Mouse (Mus musculus) E14TG2a.4 (cell line): ENCODE data around the gene Psma4.
"Not testable (repeated sequence)": the region's sequence is repeated elsewhere in the genome, so short reads cannot be mapped to it uniquely, and the experiment has no call there.

ENCODE experiments used
- H3K27me3 ChIP-seq: 2 replicates; pipeline ENCODE4 v1.6.1; 2014; ENCODE audit warnings: low read length, control low read depth; ENCODE audit not compliant: insufficient read depth
- H3K36me3 ChIP-seq: 2 replicates; pipeline ENCODE4 v1.6.1; 2014; ENCODE audit warnings: low read length, control low read depth; ENCODE audit not compliant: insufficient read depth
- H3K4me1 ChIP-seq: replicated peaks from 2 replicates; pipeline ENCODE4 v1.6.1; 2014; ENCODE audit warnings: low read depth, low read length, control low read depth
- H3K4me3 ChIP-seq: replicated peaks from 2 replicates; pipeline ENCODE4 v1.5.1; 2014; ENCODE audit warnings: mild to moderate bottlenecking, low read length
- H3K9me3 ChIP-seq: 2 replicates; pipeline ENCODE4 v1.6.1; 2014; ENCODE audit warnings: low read length, control low read depth
- CTCF ChIP-seq: conservative IDR thresholded peaks from 2 replicates; pipeline ENCODE4 v1.5.1; 2014; ENCODE audit warnings: low read length
- NANOG ChIP-seq: IDR thresholded peaks from 2 replicates; pipeline ENCODE4 v1.6.1; 2014; ENCODE audit warnings: borderline replicate concordance, low read length, mixed read lengths
- POU5F1 ChIP-seq: IDR thresholded peaks from 2 replicates; pipeline ENCODE4 v1.6.1; 2014; ENCODE audit warnings: low read length, borderline replicate concordance

Psma4 gene

GRCm38 (mm10) chr9:54931765-54932164 is 18.8 kb upstream of the Psma4 start:
- H3K9me3 ChIP-seq, result no peaks in the 10 kb centered on the region

GRCm38 (mm10) chr9:54932379-54932778 is 18.2 kb upstream of the Psma4 start:
- no peaks in the 10 kb centered on the region for H3K9me3 ChIP-seq
- H3K36me3 ChIP-seq, result no peaks in the 10 kb centered on the region
- no peaks in the 10 kb centered on the region for H3K27me3 ChIP-seq
- H3K4me1 ChIP-seq, result no peaks in the 10 kb centered on the region
- H3K4me3 ChIP-seq, result no peak overlapping the region
- TF ChIP-seq NANOG (no peak), POU5F1 (no peak), CTCF (no peak)

More at GRCm38 (mm10) chr9:54931765-54932164, 18.8 kb upstream of the Psma4 start:
- Histone ChIP-seq H3K36me3 (no peaks in the 10 kb centered on the region), H3K4me1 (no peaks in the 10 kb centered on the region), H3K4me3 (no peak overlapping the region), H3K27me3 (no peaks in the 10 kb centered on the region)
- no peak for TF ChIP-seq POU5F1
- no peak for TF ChIP-seq NANOG
- TF ChIP-seq CTCF, result peak; percentile 96

GRCm38 (mm10) chr9:54942071-54942470 is 8.5 kb upstream of the Psma4 start:
- Histone ChIP-seq H3K4me1 (peaks cover 8% of the 10 kb centered on the region; the same call in 1 of the 2 replicates), H3K36me3 (no peaks in the 10 kb centered on the region), H3K27me3 (no peaks in the 10 kb centered on the region), H3K9me3 (no peaks in the 10 kb centered on the region), H3K4me3 (no peak overlapping the region)
- no peak for TF ChIP-seq CTCF
- TF ChIP-seq POU5F1, result no peak
- no peak for TF ChIP-seq NANOG

GRCm38 (mm10) chr9:54944467-54944866 is 6.1 kb upstream of the Psma4 start:
- H3K4me1 ChIP-seq, result peaks cover 10% of the 10 kb centered on the region
- TF ChIP-seq NANOG, result no peak
- no peak for TF ChIP-seq POU5F1
- TF ChIP-seq CTCF, result no peak
- H3K36me3 ChIP-seq, result no peaks in the 10 kb centered on the region
- H3K9me3 ChIP-seq, result no peaks in the 10 kb centered on the region
- H3K4me3 ChIP-seq, result no peak overlapping the region
- no peaks in the 10 kb centered on the region for H3K27me3 ChIP-seq

DNA sequence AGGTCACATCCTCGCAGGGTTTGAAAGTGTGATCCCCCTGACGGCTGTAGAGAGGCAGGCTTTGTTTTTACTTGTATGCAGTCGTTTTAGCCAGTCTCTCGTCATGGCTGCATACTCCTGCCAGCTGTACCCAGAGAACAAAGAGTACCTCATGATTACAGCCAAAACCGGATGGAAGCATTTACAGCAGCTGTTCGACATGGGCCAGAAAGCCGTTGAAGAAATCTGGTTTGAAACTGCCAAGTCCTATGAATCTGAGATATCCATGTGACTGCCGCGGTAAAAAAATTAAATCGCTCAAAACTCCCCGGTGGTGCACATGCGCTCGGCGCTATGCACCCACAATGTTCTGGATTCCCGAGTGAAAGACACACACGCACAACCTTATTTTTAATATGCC is 4.3 kb upstream of the Psma4 start:
- H3K27me3 ChIP-seq, result no peaks in the 10 kb centered on the region
- no peaks in the 10 kb centered on the region for H3K36me3 ChIP-seq
- H3K4me3 ChIP-seq, result peak overlapping the region; percentile 63
- H3K9me3 ChIP-seq, result no peaks in the 10 kb centered on the region
- peaks cover 16% of the 10 kb centered on the region for H3K4me1 ChIP-seq
- TF ChIP-seq CTCF (no peak), POU5F1 (no peak), NANOG (no peak)

DNA sequence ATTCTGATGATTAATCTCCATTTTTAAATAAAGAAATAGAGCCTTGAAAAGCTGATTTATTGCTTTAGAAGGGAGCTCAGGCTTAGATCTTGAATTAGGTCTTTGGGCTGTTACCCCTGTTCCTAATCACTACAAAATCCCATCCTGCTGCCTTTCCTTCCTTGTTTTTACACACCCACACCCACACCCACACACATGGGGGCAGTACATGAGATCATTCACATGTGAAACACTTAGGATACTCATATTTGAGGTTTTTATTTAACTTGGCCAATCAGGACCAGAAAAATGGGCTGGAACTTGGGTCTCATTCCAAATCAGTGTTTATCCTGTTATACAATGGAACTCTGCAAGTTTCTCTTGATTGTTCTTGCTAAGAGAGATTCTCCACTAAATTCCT is 1.1 kb upstream of the Psma4 start:
- H3K4me1 ChIP-seq, result peaks cover 35% of the 10 kb centered on the region
- no peaks in the 10 kb centered on the region for H3K27me3 ChIP-seq
- H3K36me3 ChIP-seq, result peaks cover 31% of the 10 kb centered on the region
- H3K4me3 ChIP-seq, result peak overlapping the region; percentile 96; the same call in 1 of the 2 replicates
- H3K9me3 ChIP-seq, result no peaks in the 10 kb centered on the region
- TF ChIP-seq NANOG, result no peak
- no peak for TF ChIP-seq POU5F1
- TF ChIP-seq CTCF, result no peak

DNA sequence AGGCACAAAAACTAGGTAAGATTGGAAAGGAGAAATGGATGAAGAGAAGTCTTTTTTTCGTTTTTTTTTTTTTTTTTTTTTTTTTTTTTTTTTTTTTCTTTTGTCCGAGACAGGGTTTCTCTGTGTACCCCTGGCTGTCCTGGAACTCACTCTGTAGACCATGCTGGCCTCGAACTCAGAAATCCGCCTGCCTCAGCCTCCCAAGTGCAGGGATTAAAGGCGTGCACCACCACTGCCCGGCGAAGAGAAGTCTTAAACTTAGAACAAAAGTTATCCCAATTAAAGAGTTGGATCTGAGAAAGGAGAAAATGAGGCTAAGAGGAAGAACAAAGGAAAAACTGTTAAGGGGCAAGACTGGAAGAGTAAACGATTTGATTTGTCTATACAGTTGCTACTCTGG is 428 bp upstream of the Psma4 start:
- Histone ChIP-seq H3K4me3 (peak overlapping the region; percentile 96), H3K36me3 (peaks cover 37% of the 10 kb centered on the region), H3K4me1 (peaks cover 36% of the 10 kb centered on the region)
- not testable (repeated sequence) for H3K27me3 ChIP-seq, H3K9me3 ChIP-seq

DNA sequence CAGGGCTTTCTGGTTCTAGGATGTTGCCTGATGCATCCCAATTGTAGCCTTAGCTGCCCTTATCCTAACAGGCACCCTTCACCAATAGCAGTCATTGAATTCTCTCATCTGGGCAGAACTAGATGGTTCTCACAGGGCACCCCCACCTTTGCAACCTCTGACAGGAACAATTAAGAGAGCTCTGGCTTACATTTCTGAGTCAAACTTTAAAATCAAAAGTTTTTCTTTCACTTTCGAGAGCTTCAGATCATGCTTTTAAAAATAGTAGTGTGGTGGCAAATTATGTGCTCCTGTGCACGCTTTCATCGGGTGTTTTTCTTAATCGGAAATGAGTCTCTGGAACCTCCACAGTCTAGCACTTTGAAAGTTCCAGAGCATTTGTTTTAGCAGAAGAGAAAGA is 10.5 kb downstream of the Psma4 start:
- 0 out of 2 replicates have a peak, but pooled peaks cover 6% of the 10 kb centered on the region for H3K9me3 ChIP-seq
- H3K4me1 ChIP-seq, result no peaks in the 10 kb centered on the region
- peaks cover 45% of the 10 kb centered on the region for H3K36me3 ChIP-seq
- no peak for TF ChIP-seq NANOG
- no peak for TF ChIP-seq CTCF
- no peak for TF ChIP-seq POU5F1
- H3K4me3 ChIP-seq, result no peak overlapping the region
- H3K27me3 ChIP-seq, result 0 out of 2 replicates have a peak, but pooled peaks cover 3% of the 10 kb centered on the region

GRCm38 (mm10) chr9:54963669-54964068 is 13.1 kb downstream of the Psma4 start:
- no peak overlapping the region for H3K4me3 ChIP-seq
- H3K9me3 ChIP-seq, result 0 out of 2 replicates have a peak, but pooled peaks cover 6% of the 10 kb centered on the region
- TF ChIP-seq CTCF (no peak), NANOG (no peak), POU5F1 (no peak)
- H3K36me3 ChIP-seq, result peaks cover 19% of the 10 kb centered on the region
- no peaks in the 10 kb centered on the region for H3K4me1 ChIP-seq
- 0 out of 2 replicates have a peak, but pooled peaks cover 3% of the 10 kb centered on the region for H3K27me3 ChIP-seq
